Mouse (Mus musculus) lung, postnatal 0 days (tissue): ENCODE data around the gene Ttc13. TPM values are rescaled to one million over a fixed set of nuclear protein-coding genes. Genes with fewer than 3 reads are reported as not detected.

ENCODE experiments used
- ATAC-seq: fragments of 200-750 bp; cut with Nextera tagmentation; 2 replicates; pipeline ENCODE4 v1.8.0; 2017; ENCODE audit warnings: moderate library complexity
- DNase-seq: peaks from one replicate; pipeline ENCODE4 v3.0.0-alpha.2; 2016; ENCODE audit warnings: low spot score
- H3K27ac ChIP-seq: fragments of 300-500 bp; sonication (generic); 2 replicates; pipeline ENCODE4 v1.5.1; 2014; ENCODE audit warnings: antibody characterized with exemption, mild to moderate bottlenecking, low read length, mixed read lengths
- H3K27me3 ChIP-seq: fragments of 300-500 bp; sonication (generic); replicated peaks from 2 replicates; pipeline ENCODE4 v1.6.1; 2014; ENCODE audit warnings: low read length, mixed read lengths; ENCODE audit not compliant: insufficient read depth
- H3K36me3 ChIP-seq: fragments of 300-500 bp; sonication (generic); 2 replicates; pipeline ENCODE4 v1.6.1; 2014; ENCODE audit warnings: low read length, mixed read lengths; ENCODE audit not compliant: insufficient read depth
- H3K4me1 ChIP-seq: fragments of 300-500 bp; sonication (generic); 2 replicates; pipeline ENCODE4 v1.6.1; 2014; ENCODE audit warnings: antibody characterized with exemption, low read depth, low read length, mixed read lengths; ENCODE audit not compliant: insufficient read depth
- H3K4me2 ChIP-seq: fragments of 300-500 bp; sonication (generic); replicated peaks from 2 replicates; pipeline ENCODE4 v1.6.1; 2014; ENCODE audit warnings: low read depth, mild to moderate bottlenecking, low read length, moderate library complexity, mixed read lengths
- H3K4me3 ChIP-seq: fragments of 300-500 bp; sonication (generic); 2 replicates; pipeline ENCODE4 v1.5.1; 2014; ENCODE audit warnings: low read depth, low read length
- H3K9ac ChIP-seq: fragments of 300-500 bp; sonication (generic); replicated peaks from 2 replicates; pipeline ENCODE4 v1.6.1; 2014; ENCODE audit warnings: low read depth, mild to moderate bottlenecking
- H3K9me3 ChIP-seq: fragments of 300-500 bp; sonication (generic); 2 replicates; pipeline ENCODE4 v1.6.1; 2016; ENCODE audit warnings: low read length, mixed read lengths
- CTCF ChIP-seq: IDR thresholded peaks from 2 replicates; pipeline ENCODE4 v1.5.1; 2016; ENCODE audit warnings: antibody characterized with exemption, mild to moderate bottlenecking
- EP300 ChIP-seq: IDR thresholded peaks from 2 replicates; pipeline ENCODE4 v1.6.1; 2016; ENCODE audit warnings: antibody characterized with exemption, mild to moderate bottlenecking, control low read depth
- WGBS: fragments of 180-500 bp; shearing (Covaris S2); extraction: QIAGEN DNeasy Blood & Tissue Kit; methylation state at CpG from one replicate; pipeline ENCODE4 v1.1.7; 2014; 5-methylcytosine and 5-hydroxymethylcytosine counted together
- polyA plus RNA-seq: library from polyadenylated mRNA; unstranded; fragments of >200 nt; fragmentation: Nextera tagmentation; extraction: Ambion mirVana; gene quantifications from 2 replicates; pipeline ENCODE4 v1.2.1, GENCODE M21; 2015

Ttc13 gene
- polyA plus RNA-seq, 1 experiment from 2014 or later = 30.7 TPM

GRCm38 (mm10) chr8:124715736-124716135, 6.0 kb downstream of the Ttc13 start:
- Histone ChIP-seq H3K4me3 (no peak overlapping the region), H3K4me2 (no peak overlapping the region), H3K27me3 (no peaks in the 10 kb centered on the region), H3K9me3 (no peaks in the 10 kb centered on the region), H3K27ac (no peak overlapping the region), H3K4me1 (0 out of 2 replicates have a peak, but pooled peaks cover 3% of the 10 kb centered on the region), H3K36me3 (peaks cover 9% of the 10 kb centered on the region; the same call in 1 of the 2 replicates), H3K9ac (no peak overlapping the region)
- no peak for TF ChIP-seq EP300
- TF ChIP-seq CTCF = no peak
- no peak for ATAC-seq
- WGBS = 80% methylated on average over 8 of the region's 8 CpGs
- DNase-seq = no peak

- no peaks in the 10 kb centered on the region for H3K9me3 ChIP-seq
- 87% methylated on average over 6 of the region's 6 CpGs for WGBS
- DNase-seq (no peak), ATAC-seq (no peak)
- H3K4me1 ChIP-seq = no peaks in the 10 kb centered on the region
- H3K4me3 ChIP-seq = no peak overlapping the region
- no peak overlapping the region for H3K4me2 ChIP-seq
- no peaks in the 10 kb centered on the region for H3K27me3 ChIP-seq
- H3K9ac ChIP-seq = no peak overlapping the region
- no peak overlapping the region for H3K27ac ChIP-seq
- no peak for TF ChIP-seq CTCF
- H3K36me3 ChIP-seq = peaks cover 9% of the 10 kb centered on the region
Observed at GRCm38 (mm10) chr8:124713207-124713606, 8.6 kb downstream of the Ttc13 start.

GRCm38 (mm10) chr8:124705823-124706222, 16.0 kb downstream of the Ttc13 start:
- TF ChIP-seq CTCF = no peak
- TF ChIP-seq EP300 = no peak
- ATAC-seq = no peak
- no peaks in the 10 kb centered on the region for H3K9me3 ChIP-seq

GRCm38 (mm10) chr8:124704376-124704775, 17.4 kb downstream of the Ttc13 start:
- no peak for TF ChIP-seq EP300
- TF ChIP-seq CTCF = no peak
- Histone ChIP-seq H3K4me2 (no peak overlapping the region), H3K27me3 (no peaks in the 10 kb centered on the region), H3K9me3 (no peaks in the 10 kb centered on the region), H3K4me1 (no peaks in the 10 kb centered on the region), H3K36me3 (no peaks in the 10 kb centered on the region; the same call in 1 of the 2 replicates), H3K9ac (no peak overlapping the region), H3K27ac (no peak overlapping the region), H3K4me3 (no peak overlapping the region)
- WGBS = 79% methylated on average over 4 of the region's 4 CpGs
- ATAC-seq = no peak
- no peak for DNase-seq

More at GRCm38 (mm10) chr8:124705823-124706222, 16.0 kb downstream of the Ttc13 start:
- no peak for DNase-seq
- Histone ChIP-seq H3K36me3 (no peaks in the 10 kb centered on the region; the same call in 1 of the 2 replicates), H3K4me2 (no peak overlapping the region), H3K4me1 (no peaks in the 10 kb centered on the region), H3K4me3 (no peak overlapping the region), H3K27ac (no peak overlapping the region), H3K9ac (no peak overlapping the region), H3K27me3 (no peaks in the 10 kb centered on the region)
- WGBS = 97% methylated on average over 8 of the region's 8 CpGs

GRCm38 (mm10) chr8:124703526-124703925, 18.3 kb downstream of the Ttc13 start:
- no peaks in the 10 kb centered on the region for H3K9me3 ChIP-seq
- 39% methylated on average over 4 of the region's 4 CpGs for WGBS
- H3K4me1 ChIP-seq = no peaks in the 10 kb centered on the region
- H3K4me2 ChIP-seq = no peak overlapping the region
- no peak overlapping the region for H3K4me3 ChIP-seq
- no peak overlapping the region for H3K9ac ChIP-seq
- H3K27me3 ChIP-seq = no peaks in the 10 kb centered on the region
- TF ChIP-seq CTCF (no peak), EP300 (no peak)
- H3K27ac ChIP-seq = no peak overlapping the region
- DNase-seq (peak; percentile 13), ATAC-seq (no peak)
- no peaks in the 10 kb centered on the region for H3K36me3 ChIP-seq

- Histone ChIP-seq H3K9me3 (no peaks in the 10 kb centered on the region), H3K9ac (no peak overlapping the region), H3K27ac (no peak overlapping the region), H3K4me3 (no peak overlapping the region), H3K4me2 (no peak overlapping the region), H3K36me3 (no peaks in the 10 kb centered on the region), H3K27me3 (no peaks in the 10 kb centered on the region), H3K4me1 (no peaks in the 10 kb centered on the region)
- WGBS = 76% methylated on average over 3 of the region's 3 CpGs
- no peak for TF ChIP-seq EP300
- no peak for TF ChIP-seq CTCF
- DNase-seq (no peak), ATAC-seq (no peak)
Observed at GRCm38 (mm10) chr8:124702183-124702582, 19.6 kb downstream of the Ttc13 start.

GRCm38 (mm10) chr8:124701023-124701422, 20.8 kb downstream of the Ttc13 start:
- H3K27me3 ChIP-seq = no peaks in the 10 kb centered on the region
- H3K4me2 ChIP-seq = no peak overlapping the region
- WGBS = 56% methylated on average over 9 of the region's 9 CpGs
- no peaks in the 10 kb centered on the region for H3K4me1 ChIP-seq
- no peaks in the 10 kb centered on the region for H3K9me3 ChIP-seq
- DNase-seq (peak; percentile 19), ATAC-seq (peak; percentile 33)
- no peak overlapping the region for H3K27ac ChIP-seq
- no peak overlapping the region for H3K4me3 ChIP-seq
- TF ChIP-seq CTCF (no peak), EP300 (peak; percentile 62; the same call in 1 of the 2 replicates)
- no peaks in the 10 kb centered on the region for H3K36me3 ChIP-seq
- no peak overlapping the region for H3K9ac ChIP-seq
